Mouse (Mus musculus): ENCODE measurements around the gene Nipsnap3b.

DNA sequence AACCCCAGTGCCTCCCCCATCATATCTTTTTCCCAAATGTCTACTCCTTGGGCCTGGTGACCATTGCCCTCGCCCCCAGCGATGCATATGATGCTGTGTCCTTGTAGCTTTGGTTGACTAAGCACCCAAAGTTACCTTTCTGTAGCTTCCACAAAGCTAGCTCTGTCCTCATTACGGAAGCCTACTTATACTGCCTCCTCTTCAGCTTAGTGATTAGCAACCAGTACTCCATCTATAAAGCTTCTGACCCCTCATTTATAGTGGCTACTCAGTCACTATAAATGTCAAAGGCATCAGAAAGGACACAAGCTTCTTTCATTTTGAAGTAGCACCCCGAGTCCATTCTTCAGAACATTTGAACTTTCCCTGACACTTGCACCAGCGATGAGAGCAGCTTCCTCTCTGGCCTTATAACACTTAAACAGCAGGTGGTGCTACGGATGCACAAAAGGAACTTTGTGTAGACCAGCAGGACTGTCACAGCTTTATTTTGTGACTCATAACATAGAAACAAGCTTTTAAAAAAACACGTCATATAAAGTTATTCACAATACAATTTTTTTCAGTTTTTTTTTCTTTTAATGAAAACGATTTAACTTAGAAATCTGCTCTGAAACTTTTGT, 18.8 kb downstream of the Nipsnap3b start:
- TF ChIP-seq CEBPB (IDR thresholded peaks at IDR 0.05; ENCODE audit: insufficient read depth, poor library complexity, severe bottlenecking): no peak
- no peak for TF ChIP-seq MAX (IDR thresholded peaks at IDR 0.05; ENCODE audit: low read depth)
- no peak for TF ChIP-seq POLR2A (IDR thresholded peaks at IDR 0.05; ENCODE audit: insufficient read length, low read depth)
- TF ChIP-seq POLR2AphosphoS2 (IDR thresholded peaks at IDR 0.05; ENCODE audit: insufficient read length, low read depth): no peak
- TF ChIP-seq TCF12 (IDR thresholded peaks at IDR 0.05; ENCODE audit: insufficient read depth, poor library complexity, severe bottlenecking): no peak
- no peak for TF ChIP-seq MYOG (IDR thresholded peaks at IDR 0.05; ENCODE audit: control insufficient read depth in 1 of 3, insufficient read depth in 1 of 3, insufficient read length in 2 of 3, low read depth in 2 of 3)
- no peak for TF ChIP-seq TCF3 (IDR thresholded peaks at IDR 0.05; ENCODE audit: insufficient read length, low read depth)
- TF ChIP-seq REST (IDR thresholded peaks at IDR 0.05; ENCODE audit: insufficient read depth, insufficient read length): no peak
- TF ChIP-seq USF1 (IDR thresholded peaks at IDR 0.05; ENCODE audit: low read depth): no peak
